Mouse (Mus musculus): ENCODE results near the gene Ptprcap.

DNA sequence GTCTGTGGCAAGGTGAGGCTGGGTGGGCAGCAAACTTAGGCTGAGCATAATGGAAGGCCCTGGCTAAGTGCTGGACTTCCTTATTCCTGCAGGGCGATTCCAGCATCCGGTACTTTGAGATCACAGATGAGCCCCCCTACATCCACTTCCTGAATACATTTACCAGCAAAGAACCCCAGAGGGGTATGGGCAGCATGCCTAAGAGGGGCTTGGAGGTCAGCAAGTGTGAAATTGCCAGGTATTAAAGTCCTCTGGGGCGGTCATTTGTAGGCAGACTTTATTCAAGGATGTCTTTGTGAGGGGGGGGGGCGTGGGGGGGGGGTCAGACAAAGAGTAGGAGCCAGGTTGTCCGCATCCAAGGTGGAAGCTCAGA is 1.9 kb upstream of the Ptprcap start:
- no peak for TF ChIP-seq CTCF (IDR thresholded peaks at IDR 0.05; ENCODE audit: extremely low read depth, insufficient read length, insufficient replicate concordance, low read depth, low read length)
- no peak for TF ChIP-seq POLR2A (IDR thresholded peaks at IDR 0.05; ENCODE audit: low read depth, low read length)

Measured in small intestine, adult 2 months (tissue).